Mouse (Mus musculus) CH12.LX (cell line): ENCODE measurements around the gene Selp. TPM values are rescaled to one million over a fixed set of nuclear protein-coding genes. Genes with fewer than 3 reads are reported as not detected.

Source experiments
- DNase-seq: peaks from one replicate; pipeline ENCODE4 v3.0.0-alpha.2; 2013; ENCODE audit errors: extremely low read depth
- H3K27ac ChIP-seq: 2 replicates; pipeline ENCODE4 v1.5.1; 2012; ENCODE audit warnings: low read depth, mild to moderate bottlenecking, control low read depth, moderate library complexity; ENCODE audit not compliant: insufficient read depth
- H3K27me3 ChIP-seq: replicated peaks from 2 replicates; pipeline ENCODE3; 2012; ENCODE audit warnings: inconsistent platforms
- H3K36me3 ChIP-seq, 2 experiments: replicated peaks in 1 of 2; 2 replicates each; pipeline versions ENCODE3 to v1.6.1; 2012; ENCODE audit warnings: inconsistent platforms in 1 of 2, low read length in 1 of 2, mild to moderate bottlenecking in 1 of 2, mixed read lengths in 1 of 2, moderate library complexity in 1 of 2; ENCODE audit not compliant: control insufficient read depth in 1 of 2, insufficient read depth in 1 of 2
- H3K4me1 ChIP-seq, 2 experiments: 2 replicates each; pipeline ENCODE4 v1.6.1; 2012; ENCODE audit warnings: inconsistent platforms in 1 of 2, moderate library complexity in 1 of 2; ENCODE audit not compliant: insufficient read depth in 2 of 2, control insufficient read depth in 1 of 2
- H3K4me2 ChIP-seq: 2 replicates; pipeline ENCODE4 v1.6.1; 2012; ENCODE audit warnings: low read depth, mild to moderate bottlenecking, control low read depth; ENCODE audit not compliant: poor library complexity, insufficient read depth, severe bottlenecking
- H3K4me3 ChIP-seq, 3 experiments: fragments of 150-350 bp in 1 of 3; sonication (generic) in 1 of 3; replicated peaks in 1 of 3; 2 replicates each; pipeline versions ENCODE3 to v1.5.1; 2011 to 2012; ENCODE audit warnings: low read depth in 2 of 3, low read length in 2 of 3, mild to moderate bottlenecking in 2 of 3, moderate library complexity in 2 of 3, control low read depth in 1 of 3, improper control_type of control experiment in 1 of 3, inconsistent platforms in 1 of 3, mixed read lengths in 1 of 3; ENCODE audit not compliant: poor library complexity in 1 of 3
- H3K79me2 ChIP-seq: replicated peaks from 2 replicates; pipeline ENCODE4 v1.6.1; 2012; ENCODE audit warnings: mild to moderate bottlenecking, moderate library complexity; ENCODE audit not compliant: control insufficient read depth, poor library complexity, insufficient read depth, severe bottlenecking; ENCODE audit errors: extremely low read depth
- H3K9ac ChIP-seq: 2 replicates; pipeline ENCODE4 v1.6.1; 2012; ENCODE audit warnings: low read depth, mild to moderate bottlenecking, control low read depth, moderate library complexity; ENCODE audit not compliant: insufficient read depth
- H3K9me3 ChIP-seq: replicated peaks from 2 replicates; pipeline ENCODE3; 2012; ENCODE audit warnings: low read length, inconsistent platforms, mixed read lengths
- CHD1 ChIP-seq: IDR thresholded peaks from 2 replicates; pipeline ENCODE4 v1.6.1; 2012; ENCODE audit warnings: low read depth, low read length, improper control_type of control experiment, inconsistent platforms
- CHD2 ChIP-seq: IDR thresholded peaks from 2 replicates; pipeline ENCODE4 v1.6.1; 2011; ENCODE audit warnings: low read length, improper control_type of control experiment
- ETS1 ChIP-seq: conservative IDR thresholded peaks from 2 replicates; pipeline ENCODE4 v1.6.1; 2012; ENCODE audit warnings: low read depth, mild to moderate bottlenecking, inconsistent platforms, low read length, improper control_type of control experiment, moderate library complexity
- HCFC1 ChIP-seq: IDR thresholded peaks from 2 replicates; pipeline ENCODE4 v1.6.1; 2012; ENCODE audit warnings: low read depth, mild to moderate bottlenecking, inconsistent platforms, low read length, improper control_type of control experiment
- NELFE ChIP-seq: IDR thresholded peaks from 2 replicates; pipeline ENCODE4 v1.6.1; 2011; ENCODE audit warnings: low read depth, low read length, improper control_type of control experiment
- POLR2AphosphoS2 ChIP-seq: IDR thresholded peaks from 2 replicates; pipeline ENCODE4 v1.6.1; 2011; ENCODE audit warnings: low read depth, low read length, improper control_type of control experiment
- USF1 ChIP-seq: IDR thresholded peaks from 2 replicates; pipeline ENCODE4 v1.6.1; 2014; ENCODE audit warnings: low read depth, mild to moderate bottlenecking, inconsistent platforms, low read length, improper control_type of control experiment
- USF2 ChIP-seq: conservative IDR thresholded peaks from 2 replicates; pipeline ENCODE4 v1.6.1; 2011; ENCODE audit warnings: low read depth, low read length, improper control_type of control experiment
- ZC3H11A ChIP-seq: IDR thresholded peaks from 2 replicates; pipeline ENCODE4 v1.6.1; 2012; ENCODE audit warnings: low read depth, mild to moderate bottlenecking, inconsistent platforms, low read length, improper control_type of control experiment
- ZMIZ1 ChIP-seq: IDR thresholded peaks from 2 replicates; pipeline ENCODE4 v1.6.1; 2012; ENCODE audit warnings: low read depth, mild to moderate bottlenecking, inconsistent platforms, low read length, improper control_type of control experiment
- dilution Hi-C: fragments of 300-500 bp; cut with MboI; formaldehyde crosslinking; loops from 2 replicates; pipeline ENCODE4 v1.14.3; 2020; ENCODE audit warnings: low sequenced_read_pairs; ENCODE audit not compliant: extremely low pct_unique_long_range_greater_than_20kb, extremely low pct_ligation_motif_present
- in situ Hi-C: fragments of 300-500 bp; cut with MboI; formaldehyde crosslinking; loops from 3 replicates; pipeline ENCODE4 v1.14.3; 2019; ENCODE audit warnings: low sequenced_read_pairs, low pct_ligation_motif_present, low pct_unique_long_range_greater_than_20kb, mixed read lengths
- polyA plus RNA-seq: library from polyadenylated mRNA; unstranded; fragments of >175 nt; gene quantifications from 2 replicates; pipeline ENCODE4 v1.2.1, GENCODE M21; 2012; ENCODE audit warnings: low read depth; ENCODE audit not compliant: insufficient read length
- total RNA-seq, 2 experiments: library from RNA; depleted of rRNA; stranded (reverse); fragments of 300-350 nt in 1 of 2; fragments of >200 nt in 1 of 2; gene quantifications; 2 replicates each; pipeline ENCODE4 v1.2.3; 2012 to 2014

The Selp gene
- total and polyA plus RNA-seq, 3 experiments = 0.21 to 0.43 TPM; not detected in 1

- Histone ChIP-seq H3K79me2 (no peaks in the 10 kb centered on the region), H3K9ac (no peak overlapping the region), H3K4me1 (peaks cover 0 to 7% of the 10 kb centered on the region in 2 experiments; a peak in 2 of 4 replicates), H3K9me3 (no peaks in the 10 kb centered on the region), H3K4me3 (no peak overlapping the region), H3K4me2 (no peak overlapping the region), H3K36me3 (no peaks in the 10 kb centered on the region), H3K27ac (no peak overlapping the region), H3K27me3 (no peaks in the 10 kb centered on the region)
- in situ Hi-C loops (no loop called here), dilution Hi-C loops (no loop called here)
- DNase-seq = no peak
- TF ChIP-seq ETS1 = no peak
- no peak for TF ChIP-seq NELFE
- TF ChIP-seq HCFC1 = no peak
- TF ChIP-seq CHD1 = no peak
Measured at GRCm38 (mm10) chr1:164114280-164114679, 784 bp upstream of the Selp start.

GRCm38 (mm10) chr1:164115647-164116046 lies 583 bp downstream of the Selp start:
- Histone ChIP-seq H3K4me1 (no peaks in the 10 kb centered on the region), H3K9ac (no peak overlapping the region), H3K79me2 (no peaks in the 10 kb centered on the region), H3K4me3 (no peak overlapping the region), H3K9me3 (no peaks in the 10 kb centered on the region), H3K27ac (no peak overlapping the region), H3K4me2 (no peak overlapping the region), H3K36me3 (no peaks in the 10 kb centered on the region)
- no peak for DNase-seq
- in situ Hi-C loops = no loop called here
- TF ChIP-seq ZMIZ1 (no peak), ZC3H11A (no peak), USF1 (no peak)
- TF ChIP-seq, all 38 proteins: peak for 0
- dilution Hi-C loops = no loop called here
- peaks cover 1% of the 10 kb centered on the region for H3K27me3 ChIP-seq

GRCm38 (mm10) chr1:164117869-164118268 lies 2.8 kb downstream of the Selp start:
- Histone ChIP-seq H3K4me2 (no peak overlapping the region), H3K4me1 (no peaks in the 10 kb centered on the region)
- dilution Hi-C loops = no loop called here

More at GRCm38 (mm10) chr1:164117869-164118268, 2.8 kb downstream of the Selp start:
- in situ Hi-C loops = no loop called here
- Histone ChIP-seq H3K79me2 (no peaks in the 10 kb centered on the region), H3K9ac (no peak overlapping the region), H3K27ac (no peak overlapping the region), H3K27me3 (peaks cover 1% of the 10 kb centered on the region), H3K9me3 (no peaks in the 10 kb centered on the region), H3K36me3 (no peaks in the 10 kb centered on the region), H3K4me3 (no peak overlapping the region)
- TF ChIP-seq HCFC1 (no peak), CHD2 (no peak), ZMIZ1 (no peak), USF1 (no peak), POLR2AphosphoS2 (no peak), ZC3H11A (no peak), USF2 (no peak), ETS1 (no peak)
- DNase-seq = no peak
